1 mouse cellular context compared by ENCODE assay signal in the genomic region with DNA sequence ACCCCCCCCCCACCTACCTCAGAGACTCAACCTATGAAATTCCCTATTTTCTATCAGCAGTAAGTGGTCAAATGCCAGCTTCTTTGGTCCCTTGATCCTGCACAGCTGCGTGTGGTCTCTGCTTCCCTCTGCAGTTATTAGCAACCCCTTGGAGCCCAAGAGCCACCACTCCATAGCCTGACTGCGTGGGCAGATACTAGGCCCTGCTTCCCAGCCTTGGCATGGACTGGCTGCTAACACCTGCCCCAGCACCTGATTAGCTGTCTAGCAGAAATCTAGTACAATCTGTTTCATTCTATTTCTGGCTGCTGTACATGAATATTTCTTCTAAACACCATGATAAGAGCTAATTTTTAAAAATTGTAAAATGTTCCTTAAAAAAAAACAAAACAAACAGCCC.
A peak's percentile ranks its signal among the peaks of the same experiment; 100 is the strongest.
TF ChIP-seq lines count a peak whose summit lies in the region.

No protein-coding gene starts in this region.

TF ChIP-seq in myocyte, 11 proteins besides CTCF, POLR2A, EP300 and RAD21:
- TF ChIP-seq MYOD1 (IDR thresholded peaks at IDR 0.05; ENCODE audit: control insufficient read depth in 1 of 3, insufficient read length in 2 of 3, low read depth in 2 of 3): peak in 2 of 3 experiments; percentile 50 to 80
- TF ChIP-seq CEBPB (IDR thresholded peaks at IDR 0.05; ENCODE audit: insufficient read depth, poor library complexity, severe bottlenecking): no peak
- TF ChIP-seq REST (IDR thresholded peaks at IDR 0.05; ENCODE audit: insufficient read depth, insufficient read length): no peak
- peak in 1 of 3 experiments; percentile 63 for TF ChIP-seq MYOG (IDR thresholded peaks at IDR 0.05; ENCODE audit: control insufficient read depth in 1 of 3, insufficient read depth in 1 of 3, insufficient read length in 2 of 3, low read depth in 2 of 3)
- peak; percentile 30 for TF ChIP-seq TCF12 (IDR thresholded peaks at IDR 0.05; ENCODE audit: insufficient read depth, poor library complexity, severe bottlenecking)
- no peak for TF ChIP-seq USF1 (IDR thresholded peaks at IDR 0.05; ENCODE audit: low read depth)
- TF ChIP-seq TCF3 (IDR thresholded peaks at IDR 0.05; ENCODE audit: insufficient read length, low read depth): no peak
